In genomic region chr3:51339734-51340551, GRCm38 (mm10) we compare ENCODE assay signal across 8 mouse cellular contexts. TPM values are rescaled to one million over a fixed set of nuclear protein-coding genes. Genes with fewer than 3 reads are reported as not detected.
A peak's percentile ranks its signal among the peaks of the same experiment; 100 is the strongest.
DNase-seq lines count a peak whose midpoint lies in the region; ATAC-seq and TF ChIP-seq lines count a peak whose summit lies in the region.

No protein-coding gene starts in this region.

- no peaks in the 10 kb centered on the region for H3K27me3 ChIP-seq in forebrain, postnatal 0 days (ENCODE audit: insufficient read depth, low read length)
- H3K27me3 ChIP-seq in intestine, embryonic 16.5 days (replicated peaks; ENCODE audit: control insufficient read depth, insufficient read depth, low read length): no peaks in the 10 kb centered on the region
- H3K27me3 ChIP-seq in liver, adult 2 months (ENCODE audit: control insufficient read depth, insufficient read depth, low read length): no peaks in the 10 kb centered on the region
- no peaks in the 10 kb centered on the region for H3K27me3 ChIP-seq in midbrain, embryonic 16.5 days (ENCODE audit: control insufficient read depth, insufficient read depth, low read depth, low read length)

- WGBS in forebrain, postnatal 0 days: 2% methylated on average over 86 of the region's 113 CpGs
- under 1% methylated on average over 89 of the region's 113 CpGs for WGBS in intestine, embryonic 16.5 days
- under 1% methylated on average over 101 of the region's 113 CpGs for WGBS in liver, adult 2 months
- whole genome bisulfite sequencing in midbrain, embryonic 16.5 days: under 1% methylated on average over 73 of the region's 113 CpGs

- no peak for TF ChIP-seq CTCF in brain, embryonic 14.5 days (IDR thresholded peaks at IDR 0.05; ENCODE audit: borderline replicate concordance, extremely low read depth, insufficient read depth, insufficient read length)
- TF ChIP-seq CTCF in forebrain, postnatal 0 days (IDR thresholded peaks at IDR 0.05; ENCODE audit: low read depth): no peak
- no peak for TF ChIP-seq CTCF in liver, adult 2 months (IDR thresholded peaks at IDR 0.05; ENCODE audit: low read depth, low read length)

- no peaks in the 10 kb centered on the region for H3K9me3 ChIP-seq in forebrain, postnatal 0 days (ENCODE audit: low read length)
- H3K9me3 ChIP-seq in intestine, embryonic 16.5 days (ENCODE audit: control insufficient read depth, low read length): no peaks in the 10 kb centered on the region
- H3K9me3 ChIP-seq in midbrain, embryonic 16.5 days (replicated peaks; ENCODE audit: control insufficient read depth, low read length, poor library complexity, severe bottlenecking): no peaks in the 10 kb centered on the region

- peak overlapping the region; percentile 86 for H3K4me2 ChIP-seq in forebrain, postnatal 0 days (ENCODE audit: low read depth)
- H3K4me2 ChIP-seq in intestine, embryonic 16.5 days (ENCODE audit: low read depth, low read length): peak overlapping the region; percentile 89
- H3K4me2 ChIP-seq in midbrain, embryonic 16.5 days (ENCODE audit: low read length): peak overlapping the region; percentile 92

- H3K79me2 ChIP-seq in liver, adult 2 months (ENCODE audit: control insufficient read depth, insufficient read depth, low read length): peaks cover 23% of the 10 kb centered on the region; the same call in 1 of the 2 replicates

- peak; percentile 40 for DNase-seq in layer of hippocampus, adult 11-12 months (ENCODE audit: low spot score)
- no peak for DNase-seq in layer of hippocampus, adult 9-10 months (ENCODE audit: low spot score)
- DNase-seq in brain, embryonic 14.5 days (ENCODE audit: low read depth): peak; percentile 41
- DNase-seq in forebrain, postnatal 0 days: peak; percentile 30
- no peak for DNase-seq in liver, adult 2 months (ENCODE audit: extremely low read depth, low read depth, low spot score)
- peak; percentile 72 for DNase-seq in testis, postnatal 10 days (ENCODE audit: low spot score)

- H3K4me3 ChIP-seq in forebrain, postnatal 0 days (ENCODE audit: low read depth, low read length): peak overlapping the region; percentile 97
- H3K4me3 ChIP-seq in intestine, embryonic 16.5 days (ENCODE audit: low read length): peak overlapping the region; percentile 90
- H3K4me3 ChIP-seq in liver, adult 2 months (ENCODE audit: insufficient read depth, low read depth, low read length): peak overlapping the region; percentile 90
- peak overlapping the region; percentile 93 for H3K4me3 ChIP-seq in midbrain, embryonic 16.5 days (ENCODE audit: low read depth, low read length)

- peak overlapping the region; percentile 96 for H3K27ac ChIP-seq in forebrain, postnatal 0 days (ENCODE audit: low read depth, low read length)
- H3K27ac ChIP-seq in intestine, embryonic 16.5 days (ENCODE audit: low read length): peak overlapping the region; percentile 96
- H3K27ac ChIP-seq in liver, adult 2 months (replicated peaks; ENCODE audit: insufficient read depth, low read depth, low read length): peak overlapping the region; percentile 94
- H3K27ac ChIP-seq in midbrain, embryonic 16.5 days (ENCODE audit: low read length): peak overlapping the region; percentile 94

- peak; percentile 21 for ATAC-seq in forebrain, postnatal 0 days
- peak; percentile 58 for ATAC-seq in intestine, embryonic 16.5 days
- peak; percentile 10 for ATAC-seq in midbrain, embryonic 16.5 days

- peak overlapping the region; percentile 87 for H3K9ac ChIP-seq in forebrain, postnatal 0 days
- H3K9ac ChIP-seq in intestine, embryonic 16.5 days (ENCODE audit: low read depth, low read length): peak overlapping the region; percentile 94
- peak overlapping the region; percentile 99 for H3K9ac ChIP-seq in liver, adult 2 months (ENCODE audit: low read depth, low read length)
- peak overlapping the region; percentile 87 for H3K9ac ChIP-seq in midbrain, embryonic 16.5 days (ENCODE audit: low read depth, low read length)

- H3K36me3 ChIP-seq in forebrain, postnatal 0 days (ENCODE audit: insufficient read depth): no peaks in the 10 kb centered on the region
- H3K36me3 ChIP-seq in intestine, embryonic 16.5 days (ENCODE audit: control insufficient read depth, insufficient read depth, low read length): no peaks in the 10 kb centered on the region
- no peaks in the 10 kb centered on the region for H3K36me3 ChIP-seq in liver, adult 2 months (ENCODE audit: control insufficient read depth, insufficient read depth, low read length)
- H3K36me3 ChIP-seq in midbrain, embryonic 16.5 days (ENCODE audit: control insufficient read depth, insufficient read depth, low read length): no peaks in the 10 kb centered on the region

- no peaks in the 10 kb centered on the region for H3K4me1 ChIP-seq in forebrain, postnatal 0 days (ENCODE audit: insufficient read depth)
- no peaks in the 10 kb centered on the region for H3K4me1 ChIP-seq in intestine, embryonic 16.5 days (ENCODE audit: control insufficient read depth, insufficient read depth, low read length)
- peaks cover 6% of the 10 kb centered on the region; the same call in 1 of the 2 replicates for H3K4me1 ChIP-seq in liver, adult 2 months (ENCODE audit: control insufficient read depth, insufficient read depth, low read length)
- H3K4me1 ChIP-seq in midbrain, embryonic 16.5 days (ENCODE audit: control insufficient read depth, insufficient read depth, low read length): peaks cover 11% of the 10 kb centered on the region

- no peak for TF ChIP-seq POLR2A in brain, embryonic 14.5 days (IDR thresholded peaks at IDR 0.05; ENCODE audit: borderline replicate concordance, extremely low read depth, insufficient read depth, insufficient read length, poor library complexity, severe bottlenecking)
- TF ChIP-seq POLR2A in liver, adult 2 months (IDR thresholded peaks at IDR 0.05; ENCODE audit: extremely low read depth, insufficient read depth, low read length): no peak

RNA-seq across cellular contexts. Expression of gene Elf2, which starts 0.5 kb away (rescaled TPM):
- 60.0 and 62.9 TPM in 2 replicates for polyA plus RNA-seq in brain, embryonic 14.5 days (2012; rRNA removed)
- total RNA-seq in forebrain, postnatal 0 days (2014; rRNA removed): 78.1 and 83.9 TPM in 2 replicates
- polyA plus RNA-seq in forebrain, postnatal 0 days (2015; fragmentation: Nextera tagmentation; extraction: Ambion mirVana): 26.4 and 29.3 TPM in 2 replicates
- polyA plus RNA-seq in intestine, embryonic 16.5 days (2015; fragmentation: Nextera tagmentation; extraction: Ambion mirVana): 43.4 and 53.5 TPM in 2 replicates
- 22.1 and 23.8 TPM in 2 replicates for total RNA-seq in liver, adult 2 months (2014; rRNA removed)
- polyA plus RNA-seq in liver, adult 2 months (2012; rRNA removed): 13.8 and 14.0 TPM in 2 replicates
- polyA plus RNA-seq in midbrain, embryonic 16.5 days (2015; fragmentation: Nextera tagmentation; extraction: Ambion mirVana): 27.1 and 27.7 TPM in 2 replicates

RNA-seq across cellular contexts. Expression of gene Mgarp, which starts 56.6 kb away (rescaled TPM):
- polyA plus RNA-seq in brain, embryonic 14.5 days (2012; rRNA removed): 1.2 and 1.7 TPM in 2 replicates
- total RNA-seq in forebrain, postnatal 0 days (2014; rRNA removed): 0.54 and 0.67 TPM in 2 replicates
- 0.42 and 0.53 TPM in 2 replicates for polyA plus RNA-seq in forebrain, postnatal 0 days (2015; fragmentation: Nextera tagmentation; extraction: Ambion mirVana)
- polyA plus RNA-seq in intestine, embryonic 16.5 days (2015; fragmentation: Nextera tagmentation; extraction: Ambion mirVana): 4.0 and 9.6 TPM in 2 replicates
- 2.8 TPM in 1 of 2 replicates, not detected in the other for total RNA-seq in liver, adult 2 months (2014; rRNA removed)
- 0.10 TPM in 1 of 2 replicates, not detected in the other for polyA plus RNA-seq in liver, adult 2 months (2012; rRNA removed)
- 0.39 and 0.82 TPM in 2 replicates for polyA plus RNA-seq in midbrain, embryonic 16.5 days (2015; fragmentation: Nextera tagmentation; extraction: Ambion mirVana)

Comparison
In these comparisons a context has a peak if more than half of its experiments do, and no peak if none do; other contexts are left out.
1. DNase-seq: peak in layer of hippocampus, adult 11-12 months (single experiment), brain, embryonic 14.5 days (single experiment), forebrain, postnatal 0 days (single experiment) and testis, postnatal 10 days (single experiment); none in layer of hippocampus, adult 9-10 months (single experiment) and liver, adult 2 months (single experiment).
2. Peak in every context shown above with its lines, with median percentiles within 50 percentile points of each other: ATAC-seq, H3K27ac ChIP-seq, H3K4me2 ChIP-seq, H3K4me3 ChIP-seq and H3K9ac ChIP-seq.